Mouse (Mus musculus): ENCODE measurements around the gene Xpnpep3. TPM values are rescaled to one million over a fixed set of nuclear protein-coding genes. Genes with fewer than 3 reads are reported as not detected.
"Not testable (repeated sequence)": the region's sequence is repeated elsewhere in the genome, so short reads cannot be mapped to it uniquely, and the experiment has no call there.

The Xpnpep3 gene
- polyA plus RNA-seq, 1 experiment from 2014 or later, result 6.2 TPM

- Histone ChIP-seq H3K4me2 (no peak overlapping the region), H3K27me3 (no peaks in the 10 kb centered on the region), H3K9me3 (replicated peaks) (no peaks in the 10 kb centered on the region), H3K9ac (no peak overlapping the region), H3K4me1 (replicated peaks) (no peaks in the 10 kb centered on the region), H3K4me3 (replicated peaks) (no peak overlapping the region), H3K27ac (no peak overlapping the region), H3K36me3 (peaks cover 54% of the 10 kb centered on the region)
- DNase-seq, result peak; percentile 44
- WGBS (ENCODE audit: insufficient replicate concordance), result 40% methylated on average over 3 of the region's 3 CpGs
- no peak for ATAC-seq (ENCODE audit: low read depth)
These were observed 48.5 kb downstream of the Xpnpep3 start for GRCm38 (mm10) chr15:81448463-81448862.

- no peak for DNase-seq
- Histone ChIP-seq H3K4me2 (no peak overlapping the region), H3K9me3 (replicated peaks) (no peaks in the 10 kb centered on the region; the same call in 1 of the 2 replicates), H3K36me3 (peaks cover 17% of the 10 kb centered on the region), H3K4me1 (replicated peaks) (peaks cover 10% of the 10 kb centered on the region), H3K4me3 (replicated peaks) (no peak overlapping the region), H3K27ac (no peak overlapping the region), H3K27me3 (no peaks in the 10 kb centered on the region), H3K9ac (no peak overlapping the region)
- WGBS (ENCODE audit: insufficient replicate concordance), result 76% methylated on average over 7 of the region's 7 CpGs
- no peak for ATAC-seq (ENCODE audit: low read depth)
These were observed 61.6 kb downstream of the Xpnpep3 start for GRCm38 (mm10) chr15:81461523-81461922.

DNA sequence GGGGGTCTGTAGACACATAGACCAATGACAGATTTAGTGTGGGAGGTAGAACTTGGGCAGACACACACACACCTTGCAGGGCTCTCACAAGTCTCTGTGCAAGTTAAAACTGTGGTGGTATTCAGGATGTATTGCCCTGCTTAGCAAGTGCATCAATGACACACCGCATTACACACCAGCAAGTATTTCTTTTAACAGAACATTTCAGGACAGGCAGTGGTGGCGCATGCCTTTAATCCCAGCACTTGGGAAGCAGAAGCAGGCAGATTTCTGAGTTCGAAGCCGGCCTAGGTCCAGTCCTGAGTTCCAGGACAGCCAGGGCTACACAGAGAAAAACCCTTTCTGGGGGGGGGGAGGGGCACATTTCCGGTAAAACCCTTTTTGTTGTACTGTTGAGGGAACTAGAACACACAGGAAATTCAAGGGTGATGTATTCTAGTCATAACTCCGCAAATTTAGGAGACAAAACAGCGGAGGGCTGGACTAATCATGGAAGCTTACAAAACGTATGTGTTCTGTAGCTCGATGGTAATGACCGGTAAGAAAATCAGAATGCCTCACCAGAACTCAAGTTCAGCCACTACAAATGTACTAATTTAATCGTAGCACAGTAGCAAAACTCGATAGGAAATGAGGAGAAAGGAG, 65.2 kb downstream of the Xpnpep3 start:
- H3K4me3 ChIP-seq (replicated peaks), result peak overlapping the region; percentile 76
- peak overlapping the region; percentile 83 for H3K4me2 ChIP-seq
- peak overlapping the region; percentile 91 for H3K27ac ChIP-seq
- DNase-seq (no peak), ATAC-seq (ENCODE audit: low read depth) (no peak)
- peaks cover 26% of the 10 kb centered on the region for H3K36me3 ChIP-seq
- no peaks in the 10 kb centered on the region; the same call in 1 of the 2 replicates for H3K9me3 ChIP-seq (replicated peaks)
- no peaks in the 10 kb centered on the region for H3K27me3 ChIP-seq
- 65% methylated on average over 12 of the region's 12 CpGs for whole genome bisulfite sequencing (ENCODE audit: insufficient replicate concordance)
- peaks cover 32% of the 10 kb centered on the region for H3K4me1 ChIP-seq (replicated peaks)
- H3K9ac ChIP-seq, result peak overlapping the region; percentile 72

DNA sequence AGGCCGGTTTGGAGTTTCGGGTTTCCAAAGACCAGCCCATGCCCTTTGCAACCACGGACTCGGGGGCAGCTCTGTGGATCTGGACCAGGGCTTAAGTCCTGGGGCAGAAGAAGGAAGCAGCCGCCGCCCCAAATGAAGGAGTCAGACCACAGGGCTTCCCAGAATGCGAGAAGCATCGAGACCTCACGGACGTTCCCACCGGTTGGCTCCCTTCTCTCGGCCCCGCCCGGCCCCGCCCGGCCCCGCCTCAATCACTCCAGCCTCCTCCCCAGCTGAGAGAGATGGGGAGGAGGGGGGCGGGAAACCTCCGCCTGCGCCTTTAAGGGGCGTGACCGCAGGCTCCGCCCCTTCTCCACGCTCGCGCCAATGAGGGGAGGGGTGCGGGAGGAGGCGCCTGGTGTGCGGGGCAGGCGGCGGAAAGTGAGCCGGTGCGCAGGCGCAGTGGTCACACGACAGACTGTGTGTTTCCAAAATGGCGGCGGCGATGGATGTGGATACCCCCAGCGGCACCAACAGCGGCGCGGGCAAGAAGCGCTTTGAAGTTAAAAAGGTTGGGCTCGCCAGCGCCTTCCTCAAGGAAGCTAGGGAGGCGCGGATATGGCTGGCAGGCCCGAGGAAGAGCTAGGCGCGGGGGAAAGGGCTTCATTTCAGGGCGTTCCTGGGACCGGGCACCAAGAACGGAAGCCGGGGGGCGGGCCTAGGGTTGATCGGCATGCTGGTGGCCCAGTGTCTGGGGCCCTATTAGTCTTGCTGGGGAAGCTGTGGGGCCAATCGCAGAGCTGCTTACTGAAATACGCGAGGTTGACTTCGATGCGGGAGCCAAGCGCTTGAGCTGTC, 66.2 kb downstream of the Xpnpep3 start, which contains the start of gene Rbx1:
Gene Rbx1 (plus strand): TSS at position 396 of the 837 bp plus-strand sequence.
- H3K9ac ChIP-seq, result peak within 1 kb of the TSS; percentile 82
- peak; percentile 98 for DNase-seq
- WGBS (ENCODE audit: insufficient replicate concordance), result under 1% methylated on average over 61 of the region's 62 CpGs
- peaks cover 32% of the 10 kb centered on the region for H3K4me1 ChIP-seq (replicated peaks)
- peak within 1 kb of the TSS; percentile 91 for H3K27ac ChIP-seq
- H3K4me3 ChIP-seq (replicated peaks), result peak within 1 kb of the TSS; percentile 76
- ATAC-seq (ENCODE audit: low read depth), result peak; percentile 96
- peak within 1 kb of the TSS; percentile 83 for H3K4me2 ChIP-seq
- peaks cover 31% of the 10 kb centered on the region for H3K36me3 ChIP-seq
- no peaks in the 10 kb centered on the region; the same call in 1 of the 2 replicates for H3K9me3 ChIP-seq (replicated peaks)
- no peaks in the 10 kb centered on the region for H3K27me3 ChIP-seq

- no peaks in the 10 kb centered on the region; the same call in 1 of the 2 replicates for H3K9me3 ChIP-seq (replicated peaks)
- ATAC-seq (ENCODE audit: low read depth) (no peak), DNase-seq (no peak)
- peak overlapping the region; percentile 82 for H3K9ac ChIP-seq
- 2% methylated on average over 15 of the region's 15 CpGs for WGBS (ENCODE audit: insufficient replicate concordance)
- peaks cover 37% of the 10 kb centered on the region for H3K36me3 ChIP-seq
- peaks cover 32% of the 10 kb centered on the region for H3K4me1 ChIP-seq (replicated peaks)
- H3K4me3 ChIP-seq (replicated peaks), result peak overlapping the region; percentile 76
- H3K4me2 ChIP-seq, result peak overlapping the region; percentile 83
- peak overlapping the region; percentile 87 for H3K27ac ChIP-seq
- H3K27me3 ChIP-seq, result no peaks in the 10 kb centered on the region
These were observed 66.8 kb downstream of the Xpnpep3 start for GRCm38 (mm10) chr15:81466738-81467113.

DNA sequence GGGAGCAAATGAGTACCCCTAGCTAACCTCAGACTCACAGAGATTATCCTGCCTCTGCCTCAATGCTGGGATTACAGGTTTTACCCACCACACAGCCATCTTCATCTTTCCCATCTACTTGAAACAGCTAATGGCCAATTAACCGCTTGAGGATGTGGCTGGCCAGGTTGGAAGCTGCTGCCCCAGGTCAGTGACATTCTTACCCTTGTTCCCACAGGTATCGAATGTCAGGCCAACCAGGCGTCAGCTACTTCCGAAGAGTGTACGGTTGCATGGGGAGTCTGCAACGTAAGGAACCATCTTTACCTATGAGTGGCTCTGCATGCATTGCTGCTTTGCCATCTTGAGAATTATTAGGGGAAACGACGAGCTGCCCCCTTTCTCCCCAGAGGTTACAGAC, 70.8 kb downstream of the Xpnpep3 start:
- no peak for DNase-seq
- H3K36me3 ChIP-seq, result peaks cover 71% of the 10 kb centered on the region
- WGBS (ENCODE audit: insufficient replicate concordance), result 91% methylated on average over 8 of the region's 8 CpGs

GRCm38 (mm10) chr15:81472256-81472655, 72.3 kb downstream of the Xpnpep3 start:
- Histone ChIP-seq H3K27me3 (no peaks in the 10 kb centered on the region), H3K27ac (no peak overlapping the region), H3K4me1 (replicated peaks) (peaks cover 38% of the 10 kb centered on the region), H3K36me3 (peaks cover 72% of the 10 kb centered on the region), H3K4me3 (replicated peaks) (no peak overlapping the region), H3K9me3 (replicated peaks) (no peaks in the 10 kb centered on the region), H3K4me2 (no peak overlapping the region), H3K9ac (no peak overlapping the region)
- DNase-seq, result no peak
- no peak for ATAC-seq (ENCODE audit: low read depth)
- WGBS (ENCODE audit: insufficient replicate concordance), result 68% methylated on average over 5 of the region's 5 CpGs

More for the DNA sequence above, 70.8 kb downstream of the Xpnpep3 start:
- no peak overlapping the region for H3K27ac ChIP-seq
- H3K9ac ChIP-seq, result no peak overlapping the region
- H3K4me3 ChIP-seq (replicated peaks), result no peak overlapping the region
- no peak for ATAC-seq (ENCODE audit: low read depth)
- H3K9me3 ChIP-seq (replicated peaks), result no peaks in the 10 kb centered on the region
- no peak overlapping the region for H3K4me2 ChIP-seq
- H3K27me3 ChIP-seq, result no peaks in the 10 kb centered on the region
- H3K4me1 ChIP-seq (replicated peaks), result peaks cover 32% of the 10 kb centered on the region

DNA sequence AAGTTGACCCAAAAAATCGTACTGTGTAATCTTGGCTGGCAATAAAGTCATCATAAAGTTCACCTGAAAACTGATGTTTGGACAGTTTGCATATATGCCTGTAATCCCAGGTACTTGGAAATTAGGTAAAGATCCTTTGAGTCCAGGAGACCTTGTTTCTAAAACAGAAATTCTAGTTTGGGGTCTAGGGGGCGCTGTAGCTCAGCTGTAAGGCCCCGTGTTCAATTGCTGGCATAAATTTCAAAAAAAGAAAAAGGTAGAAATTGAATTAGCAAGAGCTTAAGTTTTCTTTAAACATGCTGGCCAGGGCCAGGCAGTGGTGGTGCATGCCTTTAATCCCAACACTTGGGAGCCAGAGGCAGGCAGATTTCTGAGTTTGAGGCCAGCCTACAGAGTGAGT, 75.7 kb downstream of the Xpnpep3 start:
- H3K4me1 ChIP-seq (replicated peaks), result peaks cover 20% of the 10 kb centered on the region
- H3K27ac ChIP-seq, result no peak overlapping the region
- no peak overlapping the region for H3K4me3 ChIP-seq (replicated peaks)
- H3K9ac ChIP-seq, result no peak overlapping the region
- peaks cover 51% of the 10 kb centered on the region for H3K36me3 ChIP-seq
- WGBS (ENCODE audit: insufficient replicate concordance), result 24% methylated on average over 3 of the region's 3 CpGs
- no peaks in the 10 kb centered on the region for H3K27me3 ChIP-seq
- no peak overlapping the region for H3K4me2 ChIP-seq
- ATAC-seq (ENCODE audit: low read depth) (no peak), DNase-seq (no peak)
- no peaks in the 10 kb centered on the region for H3K9me3 ChIP-seq (replicated peaks)

DNA sequence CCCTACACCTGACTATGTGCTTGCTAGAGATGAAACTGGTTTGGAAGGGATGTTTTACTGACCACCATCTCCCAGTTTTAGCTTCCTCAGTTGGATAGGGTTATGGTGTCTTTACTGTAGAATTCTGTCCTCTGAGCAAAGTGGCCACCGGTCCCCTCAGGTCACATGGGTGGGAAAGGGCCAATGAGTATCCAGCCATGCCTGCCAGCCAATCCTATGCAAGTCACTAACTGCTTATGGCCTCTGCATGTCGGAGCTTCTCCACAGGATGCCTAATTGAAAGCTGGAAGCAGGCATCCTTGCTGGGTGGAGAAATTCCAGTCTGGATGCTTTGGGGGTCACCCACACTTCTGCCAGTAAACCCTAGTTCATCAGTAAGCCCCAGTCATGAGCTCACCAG, 76.7 kb downstream of the Xpnpep3 start:
- DNase-seq, result no peak

GRCm38 (mm10) chr15:81479446-81480213, 79.7 kb downstream of the Xpnpep3 start:
- no peaks in the 10 kb centered on the region for H3K9me3 ChIP-seq (replicated peaks)
- no peak for DNase-seq
- 65% methylated on average over 21 of the region's 21 CpGs for WGBS (ENCODE audit: insufficient replicate concordance)
- ATAC-seq (ENCODE audit: low read depth), result no peak
- peaks cover 26% of the 10 kb centered on the region for H3K4me1 ChIP-seq (replicated peaks)
- H3K27ac ChIP-seq, result no peak overlapping the region
- H3K27me3 ChIP-seq, result no peaks in the 10 kb centered on the region
- no peak overlapping the region for H3K4me2 ChIP-seq
- H3K9ac ChIP-seq, result no peak overlapping the region
- H3K4me3 ChIP-seq (replicated peaks), result no peak overlapping the region
- H3K36me3 ChIP-seq, result peaks cover 13% of the 10 kb centered on the region

More for the DNA sequence above, 76.7 kb downstream of the Xpnpep3 start:
- Histone ChIP-seq H3K9ac (no peak overlapping the region), H3K27me3 (no peaks in the 10 kb centered on the region), H3K9me3 (replicated peaks) (no peaks in the 10 kb centered on the region), H3K4me2 (peak overlapping the region; percentile 33), H3K4me1 (replicated peaks) (peaks cover 29% of the 10 kb centered on the region), H3K27ac (no peak overlapping the region), H3K36me3 (peaks cover 42% of the 10 kb centered on the region), H3K4me3 (replicated peaks) (no peak overlapping the region)
- WGBS (ENCODE audit: insufficient replicate concordance), result 10% methylated on average over 2 of the region's 2 CpGs
- ATAC-seq (ENCODE audit: low read depth), result peak; percentile 51; the same call in 1 of the 2 replicates

DNA sequence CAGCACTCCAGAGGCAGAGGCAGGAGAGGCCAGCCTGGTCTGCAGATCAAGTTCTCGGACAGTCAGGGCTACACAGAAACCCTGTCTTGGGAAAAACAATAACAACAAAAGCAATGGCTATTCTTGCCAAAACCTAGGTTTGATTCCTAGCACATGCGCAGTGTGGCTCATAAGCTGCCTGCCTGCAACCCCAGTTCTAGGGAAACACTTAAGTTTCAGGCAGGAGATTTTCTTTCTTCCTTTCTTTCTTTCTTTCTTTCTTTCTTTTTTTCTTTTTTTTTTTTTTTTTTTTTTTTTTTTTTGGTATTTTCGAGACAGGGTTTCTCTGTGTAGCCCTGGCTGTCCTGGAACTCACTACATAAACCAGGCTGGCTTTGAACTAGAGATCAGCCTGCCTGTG, 80.3 kb downstream of the Xpnpep3 start:
- H3K36me3 ChIP-seq; DNase-seq; H3K27ac ChIP-seq; H3K9ac ChIP-seq; ATAC-seq (ENCODE audit: low read depth); H3K4me2 ChIP-seq; H3K9me3 ChIP-seq (replicated peaks); H3K4me3 ChIP-seq (replicated peaks); H3K27me3 ChIP-seq: not testable (repeated sequence)
- 72% methylated on average over 3 of the region's 3 CpGs for WGBS (ENCODE audit: insufficient replicate concordance)
- H3K4me1 ChIP-seq (replicated peaks), result peaks cover 25% of the 10 kb centered on the region

Measured in liver, embryonic 13.5 days (tissue).